Mouse (Mus musculus): Measurements from ENCODE around the gene Cc2d2b.

The Cc2d2b gene

DNA sequence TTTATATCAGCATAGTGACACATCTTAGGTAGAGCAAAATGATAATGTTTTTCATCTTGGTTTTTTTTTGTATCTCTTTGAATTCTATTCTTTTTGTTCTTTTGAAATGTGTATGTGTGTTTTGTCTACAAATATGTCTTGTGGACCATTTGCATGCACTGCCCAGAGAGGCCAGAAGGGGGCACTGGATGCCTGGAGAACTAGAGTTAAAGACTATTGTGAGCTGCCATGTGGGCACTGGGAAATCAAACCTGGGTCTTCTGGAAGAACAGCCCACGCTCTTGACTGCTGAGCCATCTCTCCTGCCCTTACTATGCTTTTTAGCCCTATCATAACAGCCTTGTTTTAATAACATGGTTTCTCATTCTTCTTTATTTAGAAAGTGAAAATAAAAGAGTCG lies 5.8 kb downstream of the Cc2d2b start:
- DNase-seq (ENCODE audit: low read depth, low spot score): no peak

DNA sequence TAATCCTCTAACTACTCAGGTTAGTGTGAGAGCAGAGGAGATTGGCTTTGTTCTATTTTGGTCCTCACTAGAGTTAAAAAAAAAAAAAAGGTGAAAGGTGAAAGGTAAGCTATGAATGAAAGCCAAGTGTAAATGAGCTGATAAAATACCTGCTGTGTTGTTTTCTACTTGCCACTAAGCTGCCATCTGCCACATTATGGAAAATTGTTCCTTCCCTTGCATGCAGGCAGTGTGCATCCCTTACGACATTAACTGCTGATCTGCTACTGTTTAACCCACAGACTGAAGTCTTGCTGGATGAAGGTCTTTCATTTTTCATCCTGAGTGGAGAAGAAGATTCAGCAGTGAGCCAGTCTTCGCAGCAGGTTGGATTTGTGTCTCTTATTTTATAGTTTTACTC lies 11.5 kb downstream of the Cc2d2b start:
- no peak for DNase-seq (ENCODE audit: low read depth, low spot score)

GRCm38 (mm10) chr19:40762023-40762759 lies 13.6 kb downstream of the Cc2d2b start:
- DNase-seq (ENCODE audit: low read depth, low spot score): no peak

DNA sequence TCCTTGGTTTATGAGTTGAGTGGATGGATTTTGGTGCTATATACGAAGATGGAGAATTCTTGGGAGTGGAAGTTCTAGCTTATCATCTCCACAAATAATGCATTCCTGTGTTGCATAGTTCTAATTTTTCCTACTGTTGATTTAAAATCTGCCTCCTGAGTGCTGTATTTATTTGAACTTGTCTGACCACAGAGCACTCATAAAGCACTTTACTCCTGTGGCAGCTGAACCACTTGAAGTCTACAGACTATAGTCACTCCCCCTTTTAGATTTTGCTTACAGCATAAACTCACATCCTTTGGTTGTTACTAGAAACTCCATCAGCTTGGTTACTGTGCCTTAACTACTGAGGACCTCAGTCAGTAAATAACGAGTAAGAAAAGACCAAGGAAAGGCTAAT lies 18.6 kb downstream of the Cc2d2b start:
- no peak for DNase-seq (ENCODE audit: low read depth, low spot score)

DNA sequence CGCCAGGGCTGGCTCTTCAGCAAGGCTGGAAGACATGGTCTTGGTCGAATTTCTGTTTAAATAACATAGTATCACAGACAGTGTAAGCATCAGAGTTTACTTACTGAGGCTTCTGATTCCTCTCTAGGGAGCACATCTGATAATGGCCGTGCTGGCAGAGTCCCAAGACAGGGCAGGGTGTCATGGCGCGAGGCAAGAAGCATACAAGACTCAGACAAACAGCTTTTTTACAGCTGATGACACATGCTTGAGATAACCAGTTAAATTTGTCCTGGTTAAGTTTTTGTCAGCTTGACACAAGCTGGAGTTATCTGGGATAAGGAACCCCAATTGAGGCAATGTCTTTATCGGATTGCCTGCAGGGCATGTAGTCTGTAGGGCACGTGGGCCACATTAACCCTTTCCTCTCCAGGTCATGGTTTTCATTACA lies 20.8 kb downstream of the Cc2d2b start:
- DNase-seq (ENCODE audit: low read depth, low spot score): no peak

- DNase-seq (ENCODE audit: low read depth, low spot score): no peak
Measured at GRCm38 (mm10) chr19:40788004-40788714, 39.6 kb downstream of the Cc2d2b start.

- DNase-seq (ENCODE audit: low read depth, low spot score): no peak
Measured at GRCm38 (mm10) chr19:40788715-40789084, 40.1 kb downstream of the Cc2d2b start.

- no peak for DNase-seq (ENCODE audit: low read depth, low spot score)
Measured at GRCm38 (mm10) chr19:40805176-40805737, 56.7 kb downstream of the Cc2d2b start.

- no peak for DNase-seq (ENCODE audit: low read depth, low spot score)
Measured at GRCm38 (mm10) chr19:40809858-40810257, 61.3 kb downstream of the Cc2d2b start.

- no peak for DNase-seq (ENCODE audit: low read depth, low spot score)
Measured at GRCm38 (mm10) chr19:40811840-40812239, 63.3 kb downstream of the Cc2d2b start.

- DNase-seq (ENCODE audit: low read depth, low spot score): no peak
Measured at GRCm38 (mm10) chr19:40812778-40813177, 64.2 kb downstream of the Cc2d2b start.

GRCm38 (mm10) chr19:40813385-40813784 lies 64.8 kb downstream of the Cc2d2b start:
- no peak for DNase-seq (ENCODE audit: low read depth, low spot score)

- DNase-seq (ENCODE audit: low read depth, low spot score): no peak
Measured at GRCm38 (mm10) chr19:40815645-40816183, 67.2 kb downstream of the Cc2d2b start.

DNA sequence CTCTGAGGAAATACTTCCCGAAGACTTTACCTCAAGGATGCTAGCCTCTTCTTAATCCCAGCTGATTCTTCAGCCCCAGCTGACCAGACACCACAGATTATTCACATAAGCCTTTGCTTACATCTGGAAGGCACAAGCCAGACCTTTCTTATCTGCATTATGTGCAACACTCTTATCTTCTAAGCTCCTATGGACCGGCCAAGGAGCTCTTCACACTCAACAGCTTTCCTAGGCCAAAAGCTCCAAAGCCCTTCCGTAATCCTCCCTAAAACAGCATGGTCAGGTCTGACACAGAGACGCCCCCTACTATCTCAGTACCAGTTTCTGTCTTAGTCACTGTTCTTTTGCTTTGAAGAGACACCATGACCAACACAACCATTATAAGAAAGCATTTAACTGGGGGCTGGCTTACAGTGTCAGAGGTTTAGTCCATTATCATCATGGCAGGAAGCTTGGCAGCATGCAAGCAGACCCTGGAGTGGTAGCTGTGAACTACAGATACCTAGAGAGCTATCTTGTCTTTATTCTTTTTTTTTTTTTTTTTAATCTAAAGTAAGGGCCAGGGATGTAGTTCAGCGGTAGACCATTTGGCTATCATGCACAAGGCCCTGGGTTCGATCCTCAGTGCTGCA lies 69.5 kb downstream of the Cc2d2b start:
- no peak for DNase-seq (ENCODE audit: low read depth, low spot score)

DNA sequence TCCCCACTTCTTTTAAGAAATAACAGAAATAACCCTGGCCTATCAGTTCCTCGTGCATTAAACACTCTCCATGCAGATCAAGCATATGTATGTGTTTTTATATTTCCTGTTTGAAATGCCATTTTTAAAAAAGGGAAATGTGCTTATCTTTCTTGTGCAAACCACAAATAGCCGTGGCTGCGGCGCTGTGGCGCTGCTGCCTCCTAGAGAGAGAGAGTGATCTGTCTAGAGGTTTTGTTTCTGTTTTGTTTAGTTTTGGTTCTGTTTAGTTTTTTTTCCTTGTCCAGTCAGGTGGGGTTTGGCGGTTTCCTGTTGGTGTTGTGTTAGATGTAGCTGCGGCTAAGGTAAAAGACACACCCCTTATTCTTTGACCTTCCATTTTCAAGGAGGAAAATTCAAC lies 70.2 kb downstream of the Cc2d2b start:
- DNase-seq (ENCODE audit: low read depth, low spot score): no peak

- DNase-seq (ENCODE audit: low read depth, low spot score): no peak
Measured at GRCm38 (mm10) chr19:40821306-40821825, 72.8 kb downstream of the Cc2d2b start.

DNA sequence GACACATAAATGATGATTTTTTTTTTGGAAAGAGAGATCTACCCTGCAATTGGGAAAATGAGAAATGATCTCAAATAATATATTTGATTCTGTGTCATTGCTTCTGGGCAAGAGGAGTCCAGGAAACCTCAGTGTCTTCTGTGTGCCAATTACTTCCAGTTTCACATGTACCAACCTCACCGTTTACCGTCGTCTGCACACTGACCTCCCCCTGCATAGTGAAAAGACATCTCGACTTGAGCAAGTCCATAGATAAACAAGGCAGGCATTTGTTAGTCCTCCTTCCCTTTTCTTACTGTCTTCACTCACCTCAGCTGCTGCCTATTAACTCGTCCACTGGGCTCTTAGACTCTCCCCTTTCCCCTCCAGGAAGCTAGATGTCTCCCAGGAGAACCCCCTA lies 77.1 kb downstream of the Cc2d2b start:
- no peak for DNase-seq (ENCODE audit: low read depth, low spot score)

DNA sequence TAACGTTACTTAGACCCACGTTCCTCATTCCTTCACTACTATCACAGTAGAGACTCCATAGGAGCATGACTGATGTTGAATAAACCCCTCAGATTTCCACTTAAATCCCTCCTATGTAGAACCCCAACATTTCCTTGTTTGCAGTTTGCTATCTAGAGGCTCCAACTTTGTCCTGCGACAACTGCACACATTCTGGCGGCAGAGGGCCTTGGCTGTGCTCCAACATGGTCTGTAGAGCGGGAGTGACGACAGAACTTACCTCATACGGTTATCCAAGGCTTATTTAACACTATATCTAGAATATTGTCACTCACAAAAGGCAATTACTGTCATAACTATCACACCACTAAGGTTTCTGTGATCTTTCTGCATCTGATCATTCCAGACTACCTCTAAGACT lies 78.2 kb downstream of the Cc2d2b start:
- DNase-seq (ENCODE audit: low read depth, low spot score): no peak

- DNase-seq (ENCODE audit: low read depth, low spot score): no peak
Measured at GRCm38 (mm10) chr19:40830198-40830597, 81.6 kb downstream of the Cc2d2b start.

GRCm38 (mm10) chr19:40830703-40831415 lies 82.3 kb downstream of the Cc2d2b start, which contains the start of gene Ccnj:
TSS of gene Ccnj (plus strand) at chr19:40831279.
- peak; percentile 75 for DNase-seq (ENCODE audit: low read depth, low spot score)

All from brain, embryonic 18.5 days (tissue).